In the genomic region with DNA sequence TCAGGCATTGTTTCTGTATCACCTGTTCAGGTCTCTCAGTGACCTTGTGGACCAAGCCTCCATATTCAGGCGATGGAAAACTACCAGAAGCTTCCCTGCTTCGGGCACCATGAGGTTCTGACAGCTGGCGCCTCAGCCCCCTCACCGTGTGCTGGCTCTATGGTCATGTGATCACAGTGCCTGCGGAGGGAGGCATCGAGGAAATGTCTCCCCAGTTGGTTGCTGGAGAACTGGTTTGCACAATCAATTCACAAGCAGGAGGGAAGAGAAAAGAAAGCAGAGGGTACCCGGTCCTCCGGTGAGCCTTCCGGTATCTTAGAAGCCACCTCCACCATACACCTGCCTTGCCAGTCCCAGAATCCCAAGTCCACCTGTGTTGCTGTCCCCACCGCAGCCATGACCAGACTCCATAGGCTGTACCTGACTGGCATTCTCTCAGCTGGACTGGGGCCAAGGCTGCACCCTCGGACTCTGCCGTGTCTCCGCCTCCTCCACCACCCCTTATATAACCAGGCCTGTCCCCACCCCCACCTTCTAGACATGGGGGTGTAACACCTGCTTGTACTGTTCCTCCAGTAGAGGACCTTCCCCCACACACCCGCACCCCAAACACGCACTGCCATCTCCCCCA, we compare ENCODE assay signal across 18 mouse cellular contexts. TPM values are rescaled to one million over a fixed set of nuclear protein-coding genes. Genes with fewer than 3 reads are reported as not detected.
A peak's percentile ranks its signal among the peaks of the same experiment; 100 is the strongest.
DNase-seq lines count a peak whose midpoint lies in the region; ATAC-seq and TF ChIP-seq lines count a peak whose summit lies in the region.
"Had no signal": no experiment of that assay in that cellular context is flagged by ENCODE, and none has a peak within 500 bp of the region (broad histone marks: within the 10 kb centered on the region; RNA-seq: fewer than 3 reads in every experiment).

No protein-coding gene starts in this region.

- H3K4me2 ChIP-seq in midbrain, embryonic 11.5 days, result no peak overlapping the region
- no peak overlapping the region for H3K4me2 ChIP-seq in midbrain, embryonic 13.5 days (replicated peaks)
- H3K4me2 ChIP-seq: embryonic facial prominence, embryonic 13.5 days; forebrain, embryonic 15.5 days; hindbrain, embryonic 12.5 days; limb, embryonic 12.5 days; neural tube, embryonic 12.5 days had no signal

- H3K27me3 ChIP-seq in cerebellum, adult 2 months (ENCODE audit: control insufficient read depth, insufficient read depth, low read length), result no peaks in the 10 kb centered on the region
- H3K27me3 ChIP-seq in midbrain, embryonic 11.5 days (ENCODE audit: control insufficient read depth, insufficient read depth, low read length), result no peaks in the 10 kb centered on the region
- H3K27me3 ChIP-seq in midbrain, embryonic 13.5 days, result no peaks in the 10 kb centered on the region
- H3K27me3 ChIP-seq: embryonic facial prominence, embryonic 13.5 days; forebrain, embryonic 15.5 days; hindbrain, embryonic 12.5 days; limb, embryonic 12.5 days; neural tube, embryonic 12.5 days had no signal

- peaks cover 76% of the 10 kb centered on the region for H3K4me1 ChIP-seq in cerebellum, adult 2 months (ENCODE audit: control insufficient read depth, insufficient read depth, low read length)
- H3K4me1 ChIP-seq in midbrain, embryonic 11.5 days (ENCODE audit: control insufficient read depth, insufficient read depth, low read length), result peaks cover 10% of the 10 kb centered on the region
- peaks cover 32% of the 10 kb centered on the region for H3K4me1 ChIP-seq in midbrain, embryonic 13.5 days (replicated peaks)
- H3K4me1 ChIP-seq: heart, embryonic 10.5 days had no signal

- H3K36me3 ChIP-seq in midbrain, embryonic 11.5 days (ENCODE audit: control insufficient read depth, insufficient read depth, low read length), result no peaks in the 10 kb centered on the region
- no peaks in the 10 kb centered on the region for H3K36me3 ChIP-seq in midbrain, embryonic 13.5 days
- H3K36me3 ChIP-seq: embryonic facial prominence, embryonic 13.5 days; forebrain, embryonic 15.5 days; heart, embryonic 10.5 days; hindbrain, embryonic 12.5 days; limb, embryonic 12.5 days; neural tube, embryonic 12.5 days had no signal

- no peak for TF ChIP-seq CTCF in cerebellum, adult 2 months (IDR thresholded peaks at IDR 0.05; ENCODE audit: borderline replicate concordance, insufficient read depth, low read depth, low read length)

- H3K9me3 ChIP-seq in midbrain, embryonic 11.5 days (ENCODE audit: control insufficient read depth, low read length), result no peaks in the 10 kb centered on the region
- H3K9me3 ChIP-seq in midbrain, embryonic 13.5 days, result no peaks in the 10 kb centered on the region
- H3K9me3 ChIP-seq: embryonic facial prominence, embryonic 13.5 days; forebrain, embryonic 15.5 days; heart, embryonic 10.5 days; hindbrain, embryonic 12.5 days; neural tube, embryonic 12.5 days had no signal

- DNase-seq in cerebellum, adult 2 months, result peak; percentile 71 to 72
- no peak for DNase-seq in cerebellum, postnatal 4 days (ENCODE audit: low spot score in 2 of 2)
- DNase-seq in midbrain, embryonic 11.5 days (ENCODE audit: low spot score, missing footprints), result peak; percentile 61
- DNase-seq in left cerebral cortex, adult 18-20 months (ENCODE audit: low spot score in 2 of 2), result peak; percentile 77 to 82
- peak; percentile 71 to 78 for DNase-seq in right cerebral cortex, postnatal 36 days (ENCODE audit: low spot score in 2 of 2)
- no peak for DNase-seq in thymus, postnatal 10 days (ENCODE audit: low spot score in 2 of 2)
- DNase-seq in embryo, embryonic 10 days (ENCODE audit: low spot score), result no peak
- DNase-seq: B cell, adult 2 months; lung, adult 2 months had no signal

- peak overlapping the region; percentile 53 for H3K27ac ChIP-seq in cerebellum, adult 2 months (ENCODE audit: insufficient read depth, low read length)
- H3K27ac ChIP-seq in midbrain, embryonic 11.5 days (ENCODE audit: low read depth, low read length), result no peak overlapping the region
- H3K27ac ChIP-seq in midbrain, embryonic 13.5 days, result no peak overlapping the region
- H3K27ac ChIP-seq: embryonic facial prominence, embryonic 13.5 days; forebrain, embryonic 15.5 days; heart, embryonic 10.5 days; limb, embryonic 12.5 days; neural tube, embryonic 12.5 days had no signal

- H3K9ac ChIP-seq in midbrain, embryonic 11.5 days (ENCODE audit: low read length), result no peak overlapping the region
- no peak overlapping the region for H3K9ac ChIP-seq in midbrain, embryonic 13.5 days (replicated peaks)
- H3K9ac ChIP-seq: embryonic facial prominence, embryonic 13.5 days; forebrain, embryonic 15.5 days; hindbrain, embryonic 12.5 days; limb, embryonic 12.5 days; neural tube, embryonic 12.5 days had no signal

- no peak for ATAC-seq in midbrain, embryonic 11.5 days (ENCODE audit: low FRiP score)
- no peak for ATAC-seq in midbrain, embryonic 13.5 days
- ATAC-seq: activated CD4-positive, CD25-positive, alpha-beta regulatory T cell, adult 4 months; forebrain, embryonic 15.5 days had no signal

- WGBS in cerebellum, adult 2 months, result 26% methylated on average over 15 of the region's 15 CpGs
- WGBS in midbrain, embryonic 11.5 days, result 93% methylated on average over 15 of the region's 15 CpGs
- 90% methylated on average over 15 of the region's 15 CpGs for WGBS in midbrain, embryonic 13.5 days

- no peak overlapping the region for H3K4me3 ChIP-seq in cerebellum, adult 2 months (replicated peaks; ENCODE audit: insufficient read depth, low read depth, low read length)
- H3K4me3 ChIP-seq in midbrain, embryonic 11.5 days (ENCODE audit: low read depth, low read length), result no peak overlapping the region
- no peak overlapping the region for H3K4me3 ChIP-seq in midbrain, embryonic 13.5 days (replicated peaks)
- H3K4me3 ChIP-seq: embryonic facial prominence, embryonic 13.5 days; forebrain, embryonic 15.5 days; heart, embryonic 10.5 days; hindbrain, embryonic 12.5 days; limb, embryonic 12.5 days; neural tube, embryonic 12.5 days had no signal

- no peak for TF ChIP-seq POLR2A in cerebellum, adult 2 months (IDR thresholded peaks at IDR 0.05; ENCODE audit: borderline replicate concordance, insufficient read depth, low read length)

RNA-seq across cellular contexts. Expression of a gene that starts 49.5 kb away (rescaled TPM):
- polyA plus RNA-seq in cerebellum, adult 2 months (2012; rRNA removed), result 163 and 201 TPM in 2 replicates
- polyA plus RNA-seq in midbrain, embryonic 11.5 days (2014; fragmentation: Nextera tagmentation; extraction: Ambion mirVana), result 7.1 and 8.2 TPM in 2 replicates
- polyA plus RNA-seq in midbrain, embryonic 13.5 days (2015; fragmentation: Nextera tagmentation; extraction: Ambion mirVana), result 28.2 and 29.9 TPM in 2 replicates
- 100 to 1,000 TPM; 301 to 331 TPM for total RNA-seq in left cerebral cortex, adult 18-20 months (2021)
- total RNA-seq: MEL had no signal

Comparison
In these comparisons a context has a peak if more than half of its experiments do, and no peak if none do; other contexts are left out.
1. DNase-seq: peak in cerebellum, adult 2 months (2 of 2), midbrain, embryonic 11.5 days (single experiment), left cerebral cortex, adult 18-20 months (2 of 2) and right cerebral cortex, postnatal 36 days (2 of 2); none in cerebellum, postnatal 4 days (0 of 2), thymus, postnatal 10 days (0 of 2) and embryo, embryonic 10 days (single experiment).